Comparison of ENCODE assay signal across 20 mouse cellular contexts in genomic region chr9:8837073-8837472, GRCm38 (mm10).
A peak's percentile ranks its signal among the peaks of the same experiment; 100 is the strongest.
DNase-seq lines count a peak whose midpoint lies in the region; ATAC-seq lines count a peak whose summit lies in the region.
"Had no signal": no experiment of that assay in that cellular context is flagged by ENCODE, and none has a peak within 500 bp of the region (broad histone marks: within the 10 kb centered on the region; RNA-seq: fewer than 3 reads in every experiment).

No protein-coding gene starts in this region.

- DNase-seq in embryonic facial prominence, embryonic 14.5 days (ENCODE audit: low spot score) = peak; percentile 31
- DNase-seq in embryonic facial prominence, embryonic 10.5 days (ENCODE audit: low spot score) = no peak
- DNase-seq in 3134 (ENCODE audit: extremely low read depth, insufficient read length, low spot score) = peak; percentile 2
- peak; percentile 10 for DNase-seq in brain, adult 2 months (ENCODE audit: low read depth, low spot score)
- DNase-seq in thymus, adult 18-20 months = no peak
- no peak for DNase-seq in adrenal gland, postnatal 25 days
- DNase-seq: adrenal gland, postnatal 10 days; cerebellum, adult 2 months; cerebellum, postnatal 10 days; embryo, embryonic 11 days; gastrocnemius, postnatal 14 days; heart, adult 2 months; heart, postnatal 14 days had no signal

- ATAC-seq in embryonic facial prominence, embryonic 14.5 days (ENCODE audit: low read depth) = no peak
- peak; percentile 40 for ATAC-seq in megakaryocyte-erythroid progenitor cell, adult 5-6 weeks (replicated peaks; ENCODE audit: low FRiP score, low TSS enrichment, poor library complexity, severe bottlenecking)
- ATAC-seq: forebrain, embryonic 16.5 days had no signal

- H3K27ac ChIP-seq in embryonic facial prominence, embryonic 14.5 days (replicated peaks; ENCODE audit: low read depth, low read length) = no peak overlapping the region
- H3K27ac ChIP-seq in embryonic facial prominence, embryonic 10.5 days (replicated peaks) = no peak overlapping the region
- H3K27ac ChIP-seq: embryonic facial prominence, embryonic 12.5 days; forebrain, embryonic 12.5 days; heart, adult 2 months; heart, embryonic 15.5 days; hindbrain, embryonic 13.5 days had no signal

- no peaks in the 10 kb centered on the region for H3K4me1 ChIP-seq in embryonic facial prominence, embryonic 14.5 days (ENCODE audit: control insufficient read depth, insufficient read depth, low read length)
- no peaks in the 10 kb centered on the region for H3K4me1 ChIP-seq in embryonic facial prominence, embryonic 10.5 days
- H3K4me1 ChIP-seq: embryonic facial prominence, embryonic 12.5 days; forebrain, embryonic 12.5 days; heart, embryonic 15.5 days; hindbrain, embryonic 13.5 days had no signal

- H3K4me3 ChIP-seq in embryonic facial prominence, embryonic 14.5 days (ENCODE audit: low read depth, low read length) = no peak overlapping the region
- no peak overlapping the region for H3K4me3 ChIP-seq in embryonic facial prominence, embryonic 10.5 days
- H3K4me3 ChIP-seq: embryonic facial prominence, embryonic 12.5 days; forebrain, embryonic 12.5 days; heart, adult 2 months; heart, embryonic 15.5 days; hindbrain, embryonic 13.5 days had no signal

- no peaks in the 10 kb centered on the region for H3K27me3 ChIP-seq in embryonic facial prominence, embryonic 14.5 days (replicated peaks; ENCODE audit: control insufficient read depth, insufficient read depth, low read length)
- H3K27me3 ChIP-seq in embryonic facial prominence, embryonic 10.5 days (replicated peaks; ENCODE audit: low read depth, poor library complexity, severe bottlenecking) = no peaks in the 10 kb centered on the region
- H3K27me3 ChIP-seq: embryonic facial prominence, embryonic 12.5 days; forebrain, embryonic 12.5 days; heart, embryonic 15.5 days; hindbrain, embryonic 13.5 days had no signal

- WGBS in embryonic facial prominence, embryonic 14.5 days = 64% methylated on average over 1 of the region's 1 CpGs
- WGBS in embryonic facial prominence, embryonic 10.5 days = 93% methylated on average over 1 of the region's 1 CpGs

- H3K36me3 ChIP-seq in embryonic facial prominence, embryonic 14.5 days (ENCODE audit: control insufficient read depth, insufficient read depth, low read length) = no peaks in the 10 kb centered on the region
- no peaks in the 10 kb centered on the region for H3K36me3 ChIP-seq in embryonic facial prominence, embryonic 10.5 days (replicated peaks)
- H3K36me3 ChIP-seq: embryonic facial prominence, embryonic 12.5 days; forebrain, embryonic 12.5 days; heart, embryonic 15.5 days; hindbrain, embryonic 13.5 days had no signal

- no peak overlapping the region for H3K9ac ChIP-seq in embryonic facial prominence, embryonic 14.5 days (ENCODE audit: low read depth, low read length)
- H3K9ac ChIP-seq: embryonic facial prominence, embryonic 12.5 days; forebrain, embryonic 12.5 days; heart, embryonic 15.5 days; hindbrain, embryonic 13.5 days had no signal

- no peaks in the 10 kb centered on the region for H3K9me3 ChIP-seq in embryonic facial prominence, embryonic 14.5 days (ENCODE audit: control insufficient read depth, low read length)
- no peaks in the 10 kb centered on the region for H3K9me3 ChIP-seq in embryonic facial prominence, embryonic 10.5 days
- H3K9me3 ChIP-seq: embryonic facial prominence, embryonic 12.5 days; forebrain, embryonic 12.5 days; heart, embryonic 15.5 days; hindbrain, embryonic 13.5 days had no signal

- no peak overlapping the region for H3K4me2 ChIP-seq in embryonic facial prominence, embryonic 14.5 days (ENCODE audit: low read depth, low read length)
- H3K4me2 ChIP-seq: embryonic facial prominence, embryonic 12.5 days; forebrain, embryonic 12.5 days; heart, embryonic 11.5 days; heart, embryonic 15.5 days; hindbrain, embryonic 13.5 days had no signal

Comparison
In these comparisons a context has a peak if more than half of its experiments do, and no peak if none do; other contexts are left out.
1. DNase-seq: peak in embryonic facial prominence, embryonic 14.5 days (single experiment), 3134 (single experiment) and brain, adult 2 months (single experiment); none in embryonic facial prominence, embryonic 10.5 days (single experiment), thymus, adult 18-20 months (0 of 2) and adrenal gland, postnatal 25 days (single experiment).